Mouse (Mus musculus): ENCODE measurements at regions not wholly inside any gene's neighbourhood (a gene's known extent, or its start where the extent isn't known, plus 50 kb on each side); places are given as distances from the start of the nearest gene placed in this dataset.

DNA sequence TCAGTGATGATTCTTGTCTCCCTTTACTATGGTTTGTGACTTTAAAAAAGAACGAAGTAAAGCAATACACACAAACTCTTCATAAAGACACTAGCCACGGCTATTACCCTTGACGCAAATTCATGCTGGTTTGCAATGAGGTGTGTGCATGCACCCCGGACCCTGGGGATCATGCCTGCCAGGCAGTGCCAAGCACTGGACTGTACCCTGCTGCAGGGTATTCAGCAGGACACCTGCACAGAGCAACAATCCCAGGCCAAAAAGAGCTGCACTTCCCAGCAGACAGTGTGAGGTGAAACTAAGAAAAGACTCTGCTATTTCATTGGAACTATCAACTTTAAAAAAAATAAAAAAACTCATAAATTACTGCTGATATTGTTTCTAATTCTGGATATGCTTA is 71.4 kb downstream of the Adra2a start:
- TF ChIP-seq CTCF (IDR thresholded peaks at IDR 0.05; ENCODE audit: borderline replicate concordance, insufficient read depth, low read depth, low read length): no peak
- TF ChIP-seq POLR2A (IDR thresholded peaks at IDR 0.05; ENCODE audit: borderline replicate concordance, insufficient read depth, low read length): no peak

Data from cerebellum, adult 2 months (tissue).